Mouse (Mus musculus) kidney, postnatal 0 days (tissue): ENCODE data around the gene Gnaz. TPM values are rescaled to one million over a fixed set of nuclear protein-coding genes. Genes with fewer than 3 reads are reported as not detected.

Experiments
- ATAC-seq: fragments of 200-750 bp; cut with Nextera tagmentation; replicated peaks from 2 replicates; pipeline ENCODE4 v1.8.0; 2017; ENCODE audit warnings: low read depth, moderate number of reproducible peaks, moderate TSS enrichment, moderate library complexity; ENCODE audit not compliant: low FRiP score
- DNase-seq: peaks from one replicate; pipeline ENCODE4 v3.0.0-alpha.2; 2016; ENCODE audit warnings: low spot score
- H3K27ac ChIP-seq: fragments of 300-500 bp; sonication (generic); 2 replicates; pipeline ENCODE4 v1.5.1; 2014; ENCODE audit warnings: mild to moderate bottlenecking
- H3K27me3 ChIP-seq: fragments of 300-500 bp; sonication (generic); 2 replicates; pipeline ENCODE4 v1.6.1; 2014; ENCODE audit warnings: low read length, mixed read lengths; ENCODE audit not compliant: insufficient read depth
- H3K36me3 ChIP-seq: fragments of 300-500 bp; sonication (generic); 2 replicates; pipeline ENCODE4 v1.6.1; 2014; ENCODE audit warnings: low read length, mixed read lengths; ENCODE audit not compliant: insufficient read depth
- H3K4me1 ChIP-seq: fragments of 300-500 bp; sonication (generic); replicated peaks from 2 replicates; pipeline ENCODE4 v1.6.1; 2014; ENCODE audit warnings: antibody characterized with exemption, low read length, mixed read lengths; ENCODE audit not compliant: insufficient read depth
- H3K4me2 ChIP-seq: fragments of 300-500 bp; sonication (generic); 2 replicates; pipeline ENCODE4 v1.6.1; 2014; ENCODE audit warnings: mild to moderate bottlenecking, low read length, moderate library complexity, mixed read lengths
- H3K4me3 ChIP-seq: fragments of 300-500 bp; sonication (generic); replicated peaks from 2 replicates; pipeline ENCODE4 v1.5.1; 2014; ENCODE audit warnings: low read depth, low read length
- H3K9ac ChIP-seq: fragments of 300-500 bp; sonication (generic); 2 replicates; pipeline ENCODE4 v1.6.1; 2014; ENCODE audit warnings: low read depth, low read length
- H3K9me3 ChIP-seq: fragments of 300-500 bp; sonication (generic); replicated peaks from 2 replicates; pipeline ENCODE4 v1.6.1; 2016; ENCODE audit warnings: low read length, inconsistent platforms, mixed read lengths
- CTCF ChIP-seq: IDR thresholded peaks from 2 replicates; pipeline ENCODE4 v1.5.1; 2016; ENCODE audit warnings: antibody characterized with exemption, low read depth, mild to moderate bottlenecking, moderate library complexity
- WGBS: fragments of 180-500 bp; shearing (Covaris S2); extraction: QIAGEN DNeasy Blood & Tissue Kit; methylation state at CpG from one replicate; pipeline ENCODE4 v1.1.7; 2014; 5-methylcytosine and 5-hydroxymethylcytosine counted together
- polyA plus RNA-seq: library from polyadenylated mRNA; unstranded; fragments of >200 nt; fragmentation: Nextera tagmentation; extraction: Ambion mirVana; gene quantifications from 2 replicates; pipeline ENCODE4 v1.2.1, GENCODE M21; 2015

Gene Gnaz
- polyA plus RNA-seq, 1 experiment from 2014 or later = 5.6 TPM

DNA sequence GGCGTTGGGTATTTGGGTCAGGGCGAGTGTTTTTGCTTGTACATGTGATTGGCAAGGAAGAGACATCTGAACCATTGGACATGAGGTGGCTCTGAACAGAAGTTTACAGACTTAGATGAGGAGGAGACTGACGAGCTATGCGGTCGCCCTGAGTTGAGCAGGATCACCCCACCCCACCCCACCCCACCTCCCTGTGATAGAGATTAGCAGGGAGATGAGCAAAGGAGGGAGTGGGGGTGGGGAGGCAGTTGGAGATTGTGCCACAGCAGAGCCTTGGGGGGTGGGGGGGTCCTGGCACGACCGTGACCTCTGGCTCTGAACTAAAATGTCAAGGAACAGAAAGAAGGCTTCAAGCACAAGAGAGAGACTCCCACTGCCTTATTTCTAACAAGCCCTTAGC is 9.5 kb downstream of the Gnaz start:
- 82% methylated on average over 7 of the region's 7 CpGs for WGBS
- no peaks in the 10 kb centered on the region for H3K36me3 ChIP-seq

GRCm38 (mm10) chr10:74978056-74978455 is 11.1 kb downstream of the Gnaz start:
- Histone ChIP-seq H3K27ac (no peak overlapping the region), H3K4me1 (no peaks in the 10 kb centered on the region), H3K4me3 (no peak overlapping the region), H3K27me3 (no peaks in the 10 kb centered on the region), H3K9me3 (no peaks in the 10 kb centered on the region), H3K9ac (no peak overlapping the region), H3K36me3 (no peaks in the 10 kb centered on the region), H3K4me2 (no peak overlapping the region)
- 59% methylated on average over 4 of the region's 4 CpGs for WGBS
- ATAC-seq (no peak), DNase-seq (no peak)
- no peak for TF ChIP-seq CTCF

More for the DNA sequence above, 9.5 kb downstream of the Gnaz start:
- Histone ChIP-seq H3K4me3 (no peak overlapping the region), H3K4me2 (no peak overlapping the region), H3K9ac (no peak overlapping the region), H3K4me1 (no peaks in the 10 kb centered on the region), H3K27me3 (no peaks in the 10 kb centered on the region), H3K9me3 (no peaks in the 10 kb centered on the region), H3K27ac (no peak overlapping the region)
- TF ChIP-seq CTCF = no peak
- DNase-seq = no peak
- no peak for ATAC-seq

DNA sequence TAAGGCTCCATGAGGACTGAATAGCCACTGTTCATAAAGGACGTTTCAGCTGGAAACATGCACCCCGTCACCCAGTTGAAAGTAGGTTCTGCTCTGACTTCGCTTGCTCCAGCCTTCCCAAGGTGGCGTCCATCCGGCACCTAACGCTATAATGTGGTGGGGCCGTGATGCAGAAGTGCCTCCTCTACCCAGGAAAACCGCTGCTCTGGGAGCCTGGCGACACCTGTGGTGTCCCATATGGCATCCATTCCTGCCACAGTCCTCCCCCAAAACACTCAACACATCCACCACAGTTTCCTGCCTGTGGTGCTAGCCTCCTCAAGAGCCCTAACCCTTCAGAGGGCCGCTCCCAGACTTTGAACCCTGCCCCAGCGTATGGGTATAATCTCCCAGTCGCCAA is 14.2 kb downstream of the Gnaz start:
- WGBS = 87% methylated on average over 12 of the region's 12 CpGs
- H3K36me3 ChIP-seq = no peaks in the 10 kb centered on the region
- H3K9me3 ChIP-seq = no peaks in the 10 kb centered on the region
- no peak overlapping the region for H3K4me3 ChIP-seq
- H3K4me1 ChIP-seq = no peaks in the 10 kb centered on the region
- no peaks in the 10 kb centered on the region for H3K27me3 ChIP-seq
- ATAC-seq (no peak), DNase-seq (no peak)
- no peak overlapping the region for H3K9ac ChIP-seq
- H3K27ac ChIP-seq = no peak overlapping the region
- no peak overlapping the region for H3K4me2 ChIP-seq
- TF ChIP-seq CTCF = no peak

- no peak for DNase-seq
- Histone ChIP-seq H3K36me3 (no peaks in the 10 kb centered on the region), H3K27me3 (no peaks in the 10 kb centered on the region), H3K4me2 (no peak overlapping the region), H3K9me3 (no peaks in the 10 kb centered on the region), H3K27ac (no peak overlapping the region), H3K9ac (no peak overlapping the region), H3K4me1 (no peaks in the 10 kb centered on the region), H3K4me3 (no peak overlapping the region)
- ATAC-seq = no peak
- peak; percentile 21; the same call in 1 of the 2 replicates for TF ChIP-seq CTCF
- WGBS = 71% methylated on average over 8 of the region's 8 CpGs
These were observed 16.2 kb downstream of the Gnaz start for GRCm38 (mm10) chr10:74983176-74983575.

- DNase-seq (no peak), ATAC-seq (no peak; the same call in 1 of the 2 replicates)
- Histone ChIP-seq H3K27me3 (no peaks in the 10 kb centered on the region), H3K9me3 (no peaks in the 10 kb centered on the region), H3K4me3 (no peak overlapping the region), H3K36me3 (no peaks in the 10 kb centered on the region), H3K4me1 (0 out of 2 replicates have a peak, but pooled peaks cover 4% of the 10 kb centered on the region), H3K4me2 (no peak overlapping the region), H3K9ac (no peak overlapping the region), H3K27ac (no peak overlapping the region)
- TF ChIP-seq CTCF = no peak
- WGBS = 67% methylated on average over 14 of the region's 14 CpGs
These were observed 20.9 kb downstream of the Gnaz start for GRCm38 (mm10) chr10:74987698-74988470.

GRCm38 (mm10) chr10:74989814-74990213 is 22.8 kb downstream of the Gnaz start:
- no peak for DNase-seq
- no peak overlapping the region for H3K4me3 ChIP-seq
- 68% methylated on average over 4 of the region's 4 CpGs for WGBS
- H3K27me3 ChIP-seq = no peaks in the 10 kb centered on the region
- TF ChIP-seq CTCF = peak; percentile 49
- H3K9ac ChIP-seq = no peak overlapping the region
- H3K36me3 ChIP-seq = no peaks in the 10 kb centered on the region
- ATAC-seq = no peak
- H3K4me1 ChIP-seq = 0 out of 2 replicates have a peak, but pooled peaks cover 4% of the 10 kb centered on the region
- no peak overlapping the region for H3K27ac ChIP-seq
- H3K4me2 ChIP-seq = no peak overlapping the region
- no peaks in the 10 kb centered on the region for H3K9me3 ChIP-seq
